Mouse (Mus musculus) heart, embryonic 14.5 days (tissue): ENCODE measurements around the gene Mdfi. TPM values are rescaled to one million over a fixed set of nuclear protein-coding genes. Genes with fewer than 3 reads are reported as not detected.

Source experiments
- ATAC-seq: fragments of 200-750 bp; cut with Nextera tagmentation; 2 replicates; pipeline ENCODE4 v1.8.0; 2017; ENCODE audit warnings: low read depth, moderate TSS enrichment; ENCODE audit not compliant: insufficient number of reproducible peaks, insufficient read depth, low FRiP score
- H3K27ac ChIP-seq, 2 experiments: fragments of 200-500 bp in 1 of 2; fragments of 300-500 bp in 1 of 2; sonication (generic) in 1 of 2; replicated peaks in 1 of 2; 2 replicates each; pipeline ENCODE4 v1.5.1; 2012 to 2014; ENCODE audit warnings: low read depth in 2 of 2, low read length in 2 of 2, control low read depth in 1 of 2, mild to moderate bottlenecking in 1 of 2, mixed read lengths in 1 of 2; ENCODE audit not compliant: control insufficient read depth in 1 of 2, insufficient read depth in 1 of 2
- H3K27me3 ChIP-seq: fragments of 300-500 bp; sonication (generic); 2 replicates; pipeline ENCODE4 v1.6.1; 2014; ENCODE audit warnings: mild to moderate bottlenecking, low read length, control low read depth; ENCODE audit not compliant: control insufficient read depth, insufficient read depth
- H3K36me3 ChIP-seq: fragments of 300-500 bp; sonication (generic); 2 replicates; pipeline ENCODE4 v1.6.1; 2014; ENCODE audit warnings: mild to moderate bottlenecking, control low read depth, low read length, mixed read lengths; ENCODE audit not compliant: control insufficient read depth, insufficient read depth
- H3K4me1 ChIP-seq, 2 experiments: fragments of 200-500 bp in 1 of 2; fragments of 300-500 bp in 1 of 2; sonication (generic) in 1 of 2; 2 replicates each; pipeline ENCODE4 v1.6.1; 2012 to 2014; ENCODE audit warnings: low read length in 2 of 2, control low read depth in 1 of 2, mixed read lengths in 1 of 2; ENCODE audit not compliant: control insufficient read depth in 2 of 2, insufficient read depth in 2 of 2
- H3K4me2 ChIP-seq: fragments of 300-500 bp; sonication (generic); 2 replicates; pipeline ENCODE4 v1.6.1; 2014; ENCODE audit warnings: mild to moderate bottlenecking, low read length
- H3K4me3 ChIP-seq, 2 experiments: fragments of 200-500 bp in 1 of 2; fragments of 300-500 bp in 1 of 2; sonication (generic) in 1 of 2; 2 replicates each; pipeline ENCODE4 v1.5.1; 2012 to 2014; ENCODE audit warnings: low read length in 2 of 2, mild to moderate bottlenecking in 2 of 2, control low read depth in 1 of 2, low read depth in 1 of 2, moderate library complexity in 1 of 2; ENCODE audit not compliant: control insufficient read depth in 1 of 2, insufficient read depth in 1 of 2
- H3K9ac ChIP-seq: fragments of 300-500 bp; sonication (generic); 2 replicates; pipeline ENCODE4 v1.6.1; 2014; ENCODE audit warnings: mild to moderate bottlenecking, low read length
- H3K9me3 ChIP-seq: fragments of 300-500 bp; sonication (generic); 2 replicates; pipeline ENCODE4 v1.6.1; 2016; ENCODE audit warnings: low read length, control low read depth; ENCODE audit not compliant: control insufficient read depth
- WGBS: fragments of 180-500 bp; shearing (Covaris S2); extraction: QIAGEN DNeasy Blood & Tissue Kit; methylation state at CpG from one replicate; pipeline ENCODE4 v1.1.7; 2014; 5-methylcytosine and 5-hydroxymethylcytosine counted together
- polyA plus RNA-seq: library from polyadenylated mRNA; unstranded; fragments of >200 nt; fragmentation: Nextera tagmentation; extraction: Ambion mirVana; gene quantifications from 2 replicates; pipeline ENCODE4 v1.2.1, GENCODE M21; 2014

Mdfi gene
- polyA plus RNA-seq, 1 experiment from 2014 or later: 26.3 TPM

DNA sequence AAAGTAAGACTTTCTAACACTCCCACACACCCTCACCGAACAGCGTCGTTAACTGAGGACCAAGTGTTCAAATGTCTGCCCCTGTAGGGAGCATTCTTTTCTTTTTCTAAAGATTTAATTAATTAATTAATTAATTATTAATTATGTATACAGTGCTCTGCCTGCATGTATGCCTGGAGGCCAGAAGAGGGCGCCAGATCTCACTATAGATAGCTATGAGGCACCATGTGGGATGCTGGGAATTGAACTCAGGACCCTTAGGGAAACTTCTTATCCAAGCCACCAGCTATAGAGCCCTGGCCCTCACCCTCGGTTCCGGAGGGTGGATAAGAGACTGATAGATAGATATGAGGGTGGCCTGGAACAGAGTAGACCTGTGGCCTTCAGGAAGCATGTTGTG is 13.5 kb upstream of the Mdfi start:
- no peak for ATAC-seq
- H3K4me2 ChIP-seq: no peak overlapping the region
- H3K9ac ChIP-seq: no peak overlapping the region
- no peak overlapping the region for H3K27ac ChIP-seq
- H3K36me3 ChIP-seq: no peaks in the 10 kb centered on the region
- no peak overlapping the region for H3K4me3 ChIP-seq
- H3K9me3 ChIP-seq: peaks cover 3% of the 10 kb centered on the region
- no peaks in the 10 kb centered on the region for H3K27me3 ChIP-seq
- peaks cover 18 to 31% of the 10 kb centered on the region in 2 experiments for H3K4me1 ChIP-seq
- 78% methylated on average over 6 of the region's 6 CpGs for WGBS

DNA sequence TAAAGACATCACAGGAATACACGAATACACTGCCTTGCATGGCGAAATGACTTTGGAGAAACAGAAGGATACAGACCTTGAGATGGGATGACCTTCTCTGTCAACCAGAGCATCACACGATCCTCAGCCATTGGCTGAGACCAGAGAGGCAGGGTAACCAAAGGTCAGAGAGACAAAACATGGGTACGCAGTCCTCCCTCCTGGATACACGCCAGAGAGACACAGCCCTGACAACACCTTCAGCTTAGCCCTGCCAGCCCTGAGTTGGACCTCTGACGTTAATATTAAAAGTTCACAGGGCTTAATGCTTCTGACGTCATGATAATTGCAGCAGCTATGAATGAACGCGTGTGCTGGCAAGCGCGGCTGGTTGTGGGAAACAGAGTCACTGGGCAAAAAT is 11.1 kb upstream of the Mdfi start:
- no peak for ATAC-seq
- no peak overlapping the region for H3K9ac ChIP-seq
- whole genome bisulfite sequencing: 61% methylated on average over 11 of the region's 11 CpGs

GRCm38 (mm10) chr17:47843465-47843864 is 9.0 kb upstream of the Mdfi start:
- no peak overlapping the region for H3K4me3 ChIP-seq
- H3K27me3 ChIP-seq: no peaks in the 10 kb centered on the region
- no peak overlapping the region for H3K27ac ChIP-seq
- 96% methylated on average over 3 of the region's 3 CpGs for WGBS
- ATAC-seq: no peak
- no peaks in the 10 kb centered on the region for H3K36me3 ChIP-seq
- no peak overlapping the region for H3K9ac ChIP-seq
- peaks cover 3% of the 10 kb centered on the region for H3K9me3 ChIP-seq
- H3K4me2 ChIP-seq: no peak overlapping the region
- peaks cover 4 to 13% of the 10 kb centered on the region in 2 experiments; a peak in 3 of 4 replicates for H3K4me1 ChIP-seq

More for the DNA sequence above, 11.1 kb upstream of the Mdfi start:
- Histone ChIP-seq H3K36me3 (no peaks in the 10 kb centered on the region), H3K27me3 (no peaks in the 10 kb centered on the region), H3K27ac (no peak overlapping the region), H3K4me1 (peaks cover 13 to 24% of the 10 kb centered on the region in 2 experiments), H3K4me3 (no peak overlapping the region), H3K4me2 (no peak overlapping the region), H3K9me3 (peaks cover 3% of the 10 kb centered on the region)

DNA sequence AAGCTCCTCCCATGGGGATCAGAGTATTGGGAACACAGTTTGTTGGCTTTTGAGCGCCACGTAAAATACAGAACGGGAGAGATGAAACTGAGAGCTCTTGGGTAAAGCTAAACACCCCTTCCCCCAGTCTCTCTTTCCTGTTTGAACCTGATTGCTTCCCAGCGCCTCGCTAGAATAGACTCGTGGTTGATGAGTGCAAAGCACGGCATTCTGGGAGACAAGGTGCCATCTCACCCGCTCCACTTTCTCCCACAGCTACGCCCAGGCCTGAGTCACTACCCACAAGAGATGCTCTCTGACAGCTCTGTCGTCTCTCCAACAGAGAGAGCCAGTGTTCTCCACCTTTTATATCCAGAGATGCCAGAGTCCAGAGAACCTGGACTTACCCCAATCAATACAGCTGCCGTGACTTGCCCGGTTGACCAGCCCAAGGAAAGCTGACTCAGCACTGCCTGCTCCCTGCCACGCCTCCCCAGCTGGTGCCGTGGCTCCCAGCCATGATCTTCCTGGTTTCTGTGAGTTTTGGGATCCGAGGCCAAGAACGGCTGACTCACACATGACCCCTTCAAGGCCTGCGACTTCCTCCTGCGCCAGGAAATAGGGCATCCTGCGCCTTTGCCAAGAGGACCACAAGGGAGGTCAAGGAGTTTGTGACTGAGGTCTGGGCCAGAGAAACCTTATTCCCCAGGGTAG is 7.6 kb upstream of the Mdfi start:
- WGBS: 60% methylated on average over 19 of the region's 19 CpGs

DNA sequence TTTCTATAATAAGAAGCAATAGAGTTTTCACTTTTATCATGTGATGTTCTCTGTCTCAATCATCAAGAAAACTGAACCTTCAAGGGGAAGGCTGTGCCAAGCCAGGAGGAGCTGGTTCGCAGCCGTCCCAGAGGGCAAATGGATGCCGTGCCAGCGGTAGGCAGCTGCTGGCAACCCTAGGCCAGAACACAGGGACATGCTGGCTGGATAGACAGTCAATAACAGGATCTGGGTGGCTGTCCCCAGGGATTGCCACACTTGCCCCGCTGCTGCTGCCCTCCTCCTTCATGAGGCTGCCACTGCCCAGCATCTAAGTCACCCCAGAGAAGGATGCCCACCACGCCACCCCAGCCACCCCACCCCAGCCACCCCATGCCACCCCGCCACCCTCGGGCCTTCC is 7.0 kb upstream of the Mdfi start:
- Histone ChIP-seq H3K4me1 (peaks cover 6 to 18% of the 10 kb centered on the region in 2 experiments; a peak in 3 of 4 replicates), H3K36me3 (no peaks in the 10 kb centered on the region), H3K27ac (no peak overlapping the region), H3K9me3 (peaks cover 3% of the 10 kb centered on the region), H3K4me2 (no peak overlapping the region), H3K9ac (no peak overlapping the region), H3K27me3 (no peaks in the 10 kb centered on the region), H3K4me3 (no peak overlapping the region)
- 86% methylated on average over 8 of the region's 8 CpGs for WGBS
- ATAC-seq: no peak

More for the DNA sequence above, 7.6 kb upstream of the Mdfi start:
- ATAC-seq: peak; percentile 37
- Histone ChIP-seq H3K9ac (no peak overlapping the region), H3K36me3 (no peaks in the 10 kb centered on the region), H3K4me3 (no peak overlapping the region), H3K27ac (peak overlapping the region in 1 of 2 experiments; percentile 55; a peak in 2 of 4 replicates), H3K27me3 (no peaks in the 10 kb centered on the region), H3K4me2 (peak overlapping the region; percentile 6; the same call in 1 of the 2 replicates), H3K9me3 (peaks cover 3% of the 10 kb centered on the region), H3K4me1 (peaks cover 6 to 18% of the 10 kb centered on the region in 2 experiments; a peak in 3 of 4 replicates)

- no peak overlapping the region for H3K4me3 ChIP-seq
- no peak for ATAC-seq
- H3K27me3 ChIP-seq: no peaks in the 10 kb centered on the region
- H3K4me1 ChIP-seq: peaks cover 9 to 24% of the 10 kb centered on the region in 2 experiments
- H3K4me2 ChIP-seq: no peak overlapping the region
- 21% methylated on average over 6 of the region's 6 CpGs for WGBS
- no peaks in the 10 kb centered on the region for H3K36me3 ChIP-seq
- H3K9me3 ChIP-seq: no peaks in the 10 kb centered on the region
- 0 out of 4 replicates have a peak overlapping the region, but pooled peaks of 1 of the 2 experiments have one; percentile 5 for H3K27ac ChIP-seq
- no peak overlapping the region for H3K9ac ChIP-seq
Observed at GRCm38 (mm10) chr17:47837808-47838207, 3.3 kb upstream of the Mdfi start.

DNA sequence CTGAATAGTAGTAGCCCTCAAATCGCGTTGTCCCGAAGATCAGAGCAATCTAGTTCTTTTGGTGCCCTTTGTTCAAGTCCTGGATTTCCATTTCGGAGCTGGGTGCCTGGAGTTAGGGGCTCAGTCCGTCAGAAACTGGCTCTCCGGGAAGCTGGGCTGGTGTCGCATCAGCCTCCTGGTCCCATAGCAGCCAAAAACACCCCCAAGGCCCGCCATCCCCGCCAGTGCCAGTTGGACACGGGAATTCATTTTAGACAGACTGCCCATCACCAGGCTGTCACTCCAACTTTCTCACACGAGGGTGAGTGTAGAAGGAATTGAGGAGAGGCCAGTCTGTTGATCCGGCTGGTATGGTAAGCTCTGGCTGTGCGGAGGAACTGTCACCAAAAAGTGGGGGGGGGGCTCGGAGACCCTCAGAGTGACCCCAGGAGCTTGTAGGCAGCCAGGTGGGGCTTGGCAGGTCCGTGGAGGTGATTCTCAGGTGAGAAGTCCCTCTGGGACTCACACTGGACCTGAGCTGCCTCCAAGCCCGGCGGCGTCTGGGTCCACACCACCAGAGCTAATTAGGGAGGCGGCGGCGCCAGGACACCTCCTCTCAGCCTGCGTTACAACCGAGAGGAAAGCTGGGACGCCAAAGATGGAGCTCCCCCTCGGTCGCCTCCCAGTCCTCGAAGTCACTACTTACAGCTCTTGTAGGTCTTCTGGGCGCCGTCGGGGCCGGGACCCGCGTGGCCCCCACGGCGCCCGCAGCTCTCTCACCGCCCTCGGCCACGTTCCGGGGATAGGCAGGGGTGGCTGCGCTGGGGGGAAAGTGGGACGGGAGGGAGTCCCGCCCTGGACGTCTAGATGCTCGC is 636 bp downstream of the Mdfi start:
- Histone ChIP-seq H3K4me2 (peak overlapping the region; percentile 91), H3K4me3 (peak overlapping the region; percentile 80 to 91), H3K9ac (peak overlapping the region; percentile 88), H3K27me3 (no peaks in the 10 kb centered on the region), H3K27ac (peak overlapping the region; percentile 32 to 83), H3K36me3 (peaks cover 17% of the 10 kb centered on the region), H3K4me1 (peaks cover 23 to 41% of the 10 kb centered on the region in 2 experiments), H3K9me3 (no peaks in the 10 kb centered on the region)
- no peak for ATAC-seq
- WGBS: 2% methylated on average over 45 of the region's 45 CpGs
